Mouse (Mus musculus) E14TG2a.4 (cell line): ENCODE data around the gene Fam117a.

Experiments used
- CTCF ChIP-seq: conservative IDR thresholded peaks from 2 replicates; pipeline ENCODE4 v1.5.1; 2014; ENCODE audit warnings: low read length
- NANOG ChIP-seq: IDR thresholded peaks from 2 replicates; pipeline ENCODE4 v1.6.1; 2014; ENCODE audit warnings: borderline replicate concordance, low read length, mixed read lengths

- no peak for TF ChIP-seq CTCF
- no peak for TF ChIP-seq NANOG
Measured at GRCm38 (mm10) chr11:95343180-95343579, 6.4 kb downstream of the Fam117a start.
